Mouse (Mus musculus) C2C12 (cell line): Measurements from ENCODE around the gene Zfand2b.

Experiments used
- CEBPB ChIP-seq: IDR thresholded peaks from one replicate; pipeline ENCODE4 v1.6.1; 2011; ENCODE audit warnings: low read depth, mild to moderate bottlenecking, control low read depth, moderate library complexity
- CTCF ChIP-seq: IDR thresholded peaks from one replicate; pipeline ENCODE4 v1.5.1; 2011; ENCODE audit not compliant: control insufficient read depth, insufficient read depth, insufficient read length
- MAX ChIP-seq: IDR thresholded peaks from one replicate; pipeline ENCODE4 v1.6.1; 2011; ENCODE audit warnings: mild to moderate bottlenecking, control low read depth

- TF ChIP-seq CTCF: no peak
- TF ChIP-seq MAX: no peak
- TF ChIP-seq CEBPB: no peak
Measured at GRCm38 (mm10) chr1:75211141-75211708, 42.8 kb downstream of the Zfand2b start.
